Mouse (Mus musculus) A20 (cell line): ENCODE data around the gene Rem1.
"Not testable (repeated sequence)": the region's sequence is repeated elsewhere in the genome, so short reads cannot be mapped to it uniquely, and the experiment has no call there.

Source experiments
- DNase-seq: peaks from one replicate; pipeline ENCODE4 v3.0.0-alpha.2; 2011; ENCODE audit warnings: low read depth, low spot score

The Rem1 gene

GRCm38 (mm10) chr2:152628066-152628465 is 1.3 kb downstream of the Rem1 start:
- DNase-seq: no peak

GRCm38 (mm10) chr2:152629239-152629638 is 2.5 kb downstream of the Rem1 start:
- no peak for DNase-seq

GRCm38 (mm10) chr2:152629904-152630303 is 3.2 kb downstream of the Rem1 start:
- DNase-seq: no peak

- DNase-seq: no peak
These were observed 6.6 kb downstream of the Rem1 start for GRCm38 (mm10) chr2:152633334-152633733.

GRCm38 (mm10) chr2:152634311-152634710 is 7.6 kb downstream of the Rem1 start:
- DNase-seq: no peak

GRCm38 (mm10) chr2:152636246-152637005 is 9.7 kb downstream of the Rem1 start:
- no peak for DNase-seq

- no peak for DNase-seq
These were observed 10.2 kb downstream of the Rem1 start for GRCm38 (mm10) chr2:152637006-152637322.

GRCm38 (mm10) chr2:152637381-152637780 is 10.6 kb downstream of the Rem1 start:
- DNase-seq: no peak

- no peak for DNase-seq
These were observed 12.1 kb downstream of the Rem1 start for GRCm38 (mm10) chr2:152638865-152639264.

- no peak for DNase-seq
These were observed 12.8 kb downstream of the Rem1 start for GRCm38 (mm10) chr2:152639406-152640113.

- DNase-seq: no peak
These were observed 26.3 kb downstream of the Rem1 start for GRCm38 (mm10) chr2:152652901-152653620.

- DNase-seq: no peak
These were observed 27.3 kb downstream of the Rem1 start for GRCm38 (mm10) chr2:152653874-152654715.

- peak; percentile 48 for DNase-seq
These were observed 30.6 kb downstream of the Rem1 start for GRCm38 (mm10) chr2:152657398-152657797.

GRCm38 (mm10) chr2:152661163-152661562 is 34.4 kb downstream of the Rem1 start:
- DNase-seq: peak; percentile 28

GRCm38 (mm10) chr2:152666191-152666590 is 39.4 kb downstream of the Rem1 start:
- not testable (repeated sequence) for DNase-seq

- peak; percentile 95 for DNase-seq
These were observed 42.5 kb downstream of the Rem1 start, which contains the start of gene H13 for GRCm38 (mm10) chr2:152669256-152669638. TSS of gene H13 (plus strand) at chr2:152669461.

- DNase-seq: peak; percentile 70
These were observed 43.1 kb downstream of the Rem1 start for GRCm38 (mm10) chr2:152669639-152670484.

GRCm38 (mm10) chr2:152670983-152671641 is 44.4 kb downstream of the Rem1 start:
- peak; percentile 89 for DNase-seq

GRCm38 (mm10) chr2:152671642-152671999 is 44.9 kb downstream of the Rem1 start:
- DNase-seq: peak; percentile 65

GRCm38 (mm10) chr2:152672166-152672565 is 45.4 kb downstream of the Rem1 start:
- DNase-seq: no peak
